Mouse (Mus musculus) MEL (cell line): ENCODE results near the gene Gm49486.

Source experiments
- BHLHE40 ChIP-seq: IDR thresholded peaks from 2 replicates; pipeline ENCODE4 v1.6.1; 2012; ENCODE audit warnings: low read depth, mild to moderate bottlenecking, inconsistent platforms, low read length, improper control_type of control experiment, borderline replicate concordance
- CHD2 ChIP-seq: IDR thresholded peaks from 2 replicates; pipeline ENCODE4 v1.6.1; 2011; ENCODE audit warnings: low read length, improper control_type of control experiment
- CTCF ChIP-seq, 3 experiments: IDR thresholded peaks in 2 of 3; conservative IDR thresholded peaks in 1 of 3; 2 replicates each; pipeline ENCODE4 v1.5.1; 2011 to 2012; ENCODE audit warnings: low read length in 3 of 3, low read depth in 2 of 3, mild to moderate bottlenecking in 2 of 3, improper control_type of control experiment in 1 of 3, inconsistent platforms in 1 of 3, mixed read lengths in 1 of 3, moderate library complexity in 1 of 3; ENCODE audit not compliant: control insufficient read depth in 1 of 3, insufficient read depth in 1 of 3, poor library complexity in 1 of 3, severe bottlenecking in 1 of 3
- MEF2A ChIP-seq: IDR thresholded peaks from 2 replicates; pipeline ENCODE4 v1.6.1; 2014; ENCODE audit warnings: low read depth, mild to moderate bottlenecking, inconsistent platforms, low read length, improper control_type of control experiment; ENCODE audit not compliant: poor library complexity, insufficient replicate concordance, severe bottlenecking; ENCODE audit errors: extremely low read depth
- MYB ChIP-seq: IDR thresholded peaks from 2 replicates; pipeline ENCODE4 v1.6.1; 2011; ENCODE audit warnings: mild to moderate bottlenecking, low read depth, low read length, improper control_type of control experiment
- MYC ChIP-seq: IDR thresholded peaks from 2 replicates; pipeline ENCODE4 v1.6.1; 2011; ENCODE audit warnings: low read depth, mild to moderate bottlenecking, low read length, improper control_type of control experiment, moderate library complexity
- NRF1 ChIP-seq: IDR thresholded peaks from 2 replicates; pipeline ENCODE4 v1.6.1; 2014; ENCODE audit warnings: low read depth, mild to moderate bottlenecking, inconsistent platforms, low read length, improper control_type of control experiment, moderate library complexity; ENCODE audit not compliant: poor library complexity, insufficient read depth, severe bottlenecking
- POLR2A ChIP-seq, 2 experiments: IDR thresholded peaks; 2 replicates each; pipeline ENCODE4 v1.6.1; 2011 to 2012; ENCODE audit warnings: low read length in 2 of 2, mild to moderate bottlenecking in 2 of 2, control low read depth in 1 of 2, improper control_type of control experiment in 1 of 2, low read depth in 1 of 2, moderate library complexity in 1 of 2; ENCODE audit not compliant: control insufficient read depth in 1 of 2, insufficient read depth in 1 of 2, poor library complexity in 1 of 2
- POLR2AphosphoS2 ChIP-seq: IDR thresholded peaks from 2 replicates; pipeline ENCODE4 v1.6.1; 2011; ENCODE audit warnings: low read length, improper control_type of control experiment
- SMC3 ChIP-seq: IDR thresholded peaks from 2 replicates; pipeline ENCODE4 v1.6.1; 2011; ENCODE audit warnings: low read depth, low read length, improper control_type of control experiment
- TCF12 ChIP-seq: IDR thresholded peaks from 2 replicates; pipeline ENCODE4 v1.6.1; 2014; ENCODE audit warnings: low read depth, mild to moderate bottlenecking, inconsistent platforms, low read length, improper control_type of control experiment, moderate library complexity
- USF1 ChIP-seq: IDR thresholded peaks from 2 replicates; pipeline ENCODE4 v1.6.1; 2014; ENCODE audit warnings: low read depth, mild to moderate bottlenecking, inconsistent platforms, low read length, improper control_type of control experiment, moderate library complexity
- USF2 ChIP-seq, 2 experiments: IDR thresholded peaks; 2 replicates each; pipeline ENCODE4 v1.6.1; 2011 to 2012; ENCODE audit warnings: improper control_type of control experiment in 2 of 2, low read length in 2 of 2, borderline replicate concordance in 1 of 2, inconsistent platforms in 1 of 2, low read depth in 1 of 2, mild to moderate bottlenecking in 1 of 2; ENCODE audit not compliant: insufficient read depth in 1 of 2
- ZMIZ1 ChIP-seq: IDR thresholded peaks from 2 replicates; pipeline ENCODE4 v1.6.1; 2012; ENCODE audit warnings: low read depth, mild to moderate bottlenecking, inconsistent platforms, low read length, improper control_type of control experiment, moderate library complexity

GRCm38 (mm10) chr15:79187819-79188218 is 41.4 kb upstream of the Gm49486 start:
- no peak for TF ChIP-seq POLR2A (IDR thresholded peaks at IDR 0.05; ENCODE audit: control insufficient read depth in 1 of 2, insufficient read depth in 1 of 2, low read depth in 1 of 2, low read length in 2 of 2, poor library complexity in 1 of 2)
- no peak for TF ChIP-seq CTCF (IDR thresholded peaks at IDR 0.05 in 2 of 3, conservative IDR thresholded peaks at IDR 0.05 in 1 of 3; ENCODE audit: control insufficient read depth in 1 of 3, insufficient read depth in 1 of 3, low read depth in 2 of 3, low read length in 3 of 3, poor library complexity in 1 of 3, severe bottlenecking in 1 of 3)
- TF ChIP-seq BHLHE40, result no peak
- TF ChIP-seq USF1, result no peak
- no peak for TF ChIP-seq TCF12
- no peak for TF ChIP-seq NRF1
- no peak for TF ChIP-seq SMC3
- no peak for TF ChIP-seq POLR2AphosphoS2
- TF ChIP-seq USF2 (IDR thresholded peaks at IDR 0.05; ENCODE audit: borderline replicate concordance in 1 of 2, insufficient read depth in 1 of 2, low read depth in 1 of 2, low read length in 2 of 2), result no peak
- no peak for TF ChIP-seq ZMIZ1
- no peak for TF ChIP-seq CHD2
- TF ChIP-seq MEF2A, result no peak
- TF ChIP-seq MYB, result no peak
- no peak for TF ChIP-seq MYC
